Mouse (Mus musculus) hindbrain, embryonic 15.5 days (tissue): Measurements from ENCODE around the gene Elp4. TPM values are rescaled to one million over a fixed set of nuclear protein-coding genes. Genes with fewer than 3 reads are reported as not detected.

ENCODE experiments used
- ATAC-seq: fragments of 200-750 bp; cut with Nextera tagmentation; 2 replicates; pipeline ENCODE4 v1.8.0; 2017; ENCODE audit warnings: low read depth, moderate number of reproducible peaks, moderate TSS enrichment; ENCODE audit not compliant: low FRiP score
- H3K27ac ChIP-seq: fragments of 300-500 bp; sonication (generic); replicated peaks from 2 replicates; pipeline ENCODE4 v1.5.1; 2015; ENCODE audit warnings: mild to moderate bottlenecking, inconsistent platforms
- H3K27me3 ChIP-seq: fragments of 300-500 bp; sonication (generic); 2 replicates; pipeline ENCODE4 v1.6.1; 2015; ENCODE audit warnings: control low read depth, inconsistent platforms
- H3K36me3 ChIP-seq: fragments of 300-500 bp; sonication (generic); 2 replicates; pipeline ENCODE4 v1.6.1; 2015; ENCODE audit warnings: control low read depth, inconsistent platforms
- H3K4me1 ChIP-seq: fragments of 300-500 bp; sonication (generic); replicated peaks from 2 replicates; pipeline ENCODE4 v1.6.1; 2015; ENCODE audit warnings: control low read depth, inconsistent platforms
- H3K4me2 ChIP-seq: fragments of 300-500 bp; sonication (generic); 2 replicates; pipeline ENCODE4 v1.6.1; 2015; ENCODE audit warnings: moderate library complexity, mild to moderate bottlenecking, inconsistent platforms
- H3K4me3 ChIP-seq: fragments of 300-500 bp; sonication (generic); 2 replicates; pipeline ENCODE4 v1.5.1; 2015; ENCODE audit warnings: mild to moderate bottlenecking, inconsistent platforms
- H3K9ac ChIP-seq: fragments of 300-500 bp; sonication (generic); 2 replicates; pipeline ENCODE4 v1.6.1; 2015; ENCODE audit warnings: inconsistent platforms
- H3K9me3 ChIP-seq: fragments of 300-500 bp; sonication (generic); 2 replicates; pipeline ENCODE4 v1.6.1; 2016; ENCODE audit warnings: control low read depth, inconsistent platforms
- WGBS: fragments of 180-500 bp; shearing (Covaris S2); methylation state at CpG from one replicate; pipeline ENCODE4 v1.1.7; 2015; 5-methylcytosine and 5-hydroxymethylcytosine counted together
- polyA plus RNA-seq: library from polyadenylated mRNA; unstranded; fragments of >200 nt; fragmentation: Nextera tagmentation; extraction: Ambion mirVana; gene quantifications from 2 replicates; pipeline ENCODE4 v1.2.1, GENCODE M21; 2015

Elp4 gene
- polyA plus RNA-seq, 1 experiment from 2014 or later, result 39.3 TPM

- no peak for ATAC-seq
- no peaks in the 10 kb centered on the region for H3K27me3 ChIP-seq
- H3K27ac ChIP-seq, result no peak overlapping the region
- H3K4me1 ChIP-seq, result no peaks in the 10 kb centered on the region
- peaks cover 8% of the 10 kb centered on the region for H3K36me3 ChIP-seq
- WGBS, result 85% methylated on average over 1 of the region's 1 CpGs
- no peak overlapping the region for H3K9ac ChIP-seq
- H3K4me3 ChIP-seq, result no peak overlapping the region
- H3K4me2 ChIP-seq, result no peak overlapping the region
- 0 out of 2 replicates have a peak, but pooled peaks cover 4% of the 10 kb centered on the region for H3K9me3 ChIP-seq
Observed at GRCm38 (mm10) chr2:105873403-105873802, 31.0 kb downstream of the Elp4 start.

GRCm38 (mm10) chr2:105854740-105855139 lies 49.6 kb downstream of the Elp4 start:
- peak; percentile 73; the same call in 1 of the 2 replicates for ATAC-seq
- Histone ChIP-seq H3K36me3 (no peaks in the 10 kb centered on the region), H3K4me1 (no peaks in the 10 kb centered on the region), H3K9me3 (no peaks in the 10 kb centered on the region), H3K27ac (0 out of 2 replicates have a peak overlapping the region, but pooled peaks have one; percentile 26), H3K9ac (no peak overlapping the region), H3K4me2 (no peak overlapping the region), H3K27me3 (no peaks in the 10 kb centered on the region), H3K4me3 (no peak overlapping the region)
- 43% methylated on average over 2 of the region's 2 CpGs for WGBS

- H3K4me3 ChIP-seq, result no peak overlapping the region
- no peak overlapping the region for H3K9ac ChIP-seq
- no peak overlapping the region for H3K27ac ChIP-seq
- ATAC-seq, result no peak
- 96% methylated on average over 2 of the region's 2 CpGs for WGBS
- H3K9me3 ChIP-seq, result no peaks in the 10 kb centered on the region
- H3K4me1 ChIP-seq, result no peaks in the 10 kb centered on the region
- no peak overlapping the region for H3K4me2 ChIP-seq
- H3K27me3 ChIP-seq, result no peaks in the 10 kb centered on the region
- no peaks in the 10 kb centered on the region for H3K36me3 ChIP-seq
Observed at GRCm38 (mm10) chr2:105852971-105853370, 51.4 kb downstream of the Elp4 start.

- no peak for ATAC-seq
- H3K4me1 ChIP-seq, result no peaks in the 10 kb centered on the region
- no peak overlapping the region for H3K4me3 ChIP-seq
- H3K9ac ChIP-seq, result no peak overlapping the region
- H3K27me3 ChIP-seq, result no peaks in the 10 kb centered on the region
- H3K27ac ChIP-seq, result no peak overlapping the region
- no peaks in the 10 kb centered on the region for H3K9me3 ChIP-seq
- no peaks in the 10 kb centered on the region for H3K36me3 ChIP-seq
- H3K4me2 ChIP-seq, result no peak overlapping the region
Observed at GRCm38 (mm10) chr2:105851714-105852293, 52.6 kb downstream of the Elp4 start.

- Histone ChIP-seq H3K27ac (no peak overlapping the region), H3K4me1 (no peaks in the 10 kb centered on the region), H3K36me3 (no peaks in the 10 kb centered on the region), H3K27me3 (no peaks in the 10 kb centered on the region), H3K9me3 (no peaks in the 10 kb centered on the region), H3K4me3 (no peak overlapping the region), H3K4me2 (no peak overlapping the region), H3K9ac (no peak overlapping the region)
- WGBS, result 93% methylated on average over 5 of the region's 5 CpGs
- no peak for ATAC-seq
Observed at GRCm38 (mm10) chr2:105843151-105843550, 61.2 kb downstream of the Elp4 start.

GRCm38 (mm10) chr2:105817965-105818364 lies 86.4 kb downstream of the Elp4 start:
- no peaks in the 10 kb centered on the region for H3K9me3 ChIP-seq
- H3K9ac ChIP-seq, result no peak overlapping the region
- ATAC-seq, result no peak
- 89% methylated on average over 1 of the region's 1 CpGs for WGBS
- no peaks in the 10 kb centered on the region for H3K27me3 ChIP-seq
- 0 out of 2 replicates have a peak, but pooled peaks cover 2% of the 10 kb centered on the region for H3K36me3 ChIP-seq
- H3K4me3 ChIP-seq, result no peak overlapping the region
- H3K4me1 ChIP-seq, result no peaks in the 10 kb centered on the region
- no peak overlapping the region for H3K4me2 ChIP-seq
- no peak overlapping the region for H3K27ac ChIP-seq

GRCm38 (mm10) chr2:105815170-105815569 lies 89.2 kb downstream of the Elp4 start:
- no peak for ATAC-seq
- no peak overlapping the region for H3K9ac ChIP-seq

GRCm38 (mm10) chr2:105813041-105813440 lies 91.3 kb downstream of the Elp4 start:
- Histone ChIP-seq H3K27me3 (no peaks in the 10 kb centered on the region), H3K36me3 (no peaks in the 10 kb centered on the region), H3K27ac (no peak overlapping the region), H3K9ac (no peak overlapping the region), H3K4me2 (no peak overlapping the region), H3K4me3 (no peak overlapping the region), H3K4me1 (no peaks in the 10 kb centered on the region), H3K9me3 (no peaks in the 10 kb centered on the region)
- ATAC-seq, result no peak
- 39% methylated on average over 3 of the region's 3 CpGs for WGBS

More at GRCm38 (mm10) chr2:105815170-105815569, 89.2 kb downstream of the Elp4 start:
- Histone ChIP-seq H3K4me3 (no peak overlapping the region), H3K36me3 (no peaks in the 10 kb centered on the region), H3K4me1 (no peaks in the 10 kb centered on the region), H3K27me3 (no peaks in the 10 kb centered on the region), H3K4me2 (no peak overlapping the region), H3K9me3 (no peaks in the 10 kb centered on the region), H3K27ac (no peak overlapping the region)
- WGBS, result 74% methylated on average over 3 of the region's 3 CpGs

GRCm38 (mm10) chr2:105810286-105810685 lies 94.1 kb downstream of the Elp4 start:
- H3K9ac ChIP-seq, result no peak overlapping the region
- no peak for ATAC-seq
- H3K27me3 ChIP-seq, result no peaks in the 10 kb centered on the region
- no peak overlapping the region for H3K4me3 ChIP-seq
- no peak overlapping the region for H3K27ac ChIP-seq
- no peak overlapping the region for H3K4me2 ChIP-seq
- H3K4me1 ChIP-seq, result no peaks in the 10 kb centered on the region
- no peaks in the 10 kb centered on the region for H3K36me3 ChIP-seq
- no peaks in the 10 kb centered on the region for H3K9me3 ChIP-seq
- 85% methylated on average over 2 of the region's 2 CpGs for WGBS

- no peaks in the 10 kb centered on the region for H3K4me1 ChIP-seq
- H3K36me3 ChIP-seq, result no peaks in the 10 kb centered on the region
- H3K9me3 ChIP-seq, result no peaks in the 10 kb centered on the region
- no peak overlapping the region for H3K9ac ChIP-seq
- H3K4me3 ChIP-seq, result no peak overlapping the region
- no peaks in the 10 kb centered on the region for H3K27me3 ChIP-seq
- 71% methylated on average over 2 of the region's 2 CpGs for WGBS
- H3K27ac ChIP-seq, result no peak overlapping the region
- no peak for ATAC-seq
- no peak overlapping the region for H3K4me2 ChIP-seq
Observed at GRCm38 (mm10) chr2:105806571-105806970, 97.8 kb downstream of the Elp4 start.

- ATAC-seq, result no peak
- H3K9ac ChIP-seq, result no peak overlapping the region
Observed at GRCm38 (mm10) chr2:105806047-105806446, 98.3 kb downstream of the Elp4 start.

GRCm38 (mm10) chr2:105805210-105805609 lies 99.2 kb downstream of the Elp4 start:
- Histone ChIP-seq H3K36me3 (no peaks in the 10 kb centered on the region), H3K27me3 (no peaks in the 10 kb centered on the region), H3K4me2 (no peak overlapping the region), H3K27ac (no peak overlapping the region), H3K9ac (no peak overlapping the region), H3K9me3 (no peaks in the 10 kb centered on the region), H3K4me1 (no peaks in the 10 kb centered on the region), H3K4me3 (no peak overlapping the region)
- no peak for ATAC-seq

More at GRCm38 (mm10) chr2:105806047-105806446, 98.3 kb downstream of the Elp4 start:
- Histone ChIP-seq H3K4me2 (no peak overlapping the region), H3K36me3 (no peaks in the 10 kb centered on the region), H3K27me3 (no peaks in the 10 kb centered on the region), H3K4me3 (no peak overlapping the region), H3K9me3 (no peaks in the 10 kb centered on the region), H3K27ac (no peak overlapping the region), H3K4me1 (no peaks in the 10 kb centered on the region)
- WGBS, result 78% methylated on average over 4 of the region's 4 CpGs

GRCm38 (mm10) chr2:105804506-105804905 lies 99.9 kb downstream of the Elp4 start:
- ATAC-seq, result peak; percentile 72; the same call in 1 of the 2 replicates
- Histone ChIP-seq H3K4me2 (no peak overlapping the region), H3K9ac (no peak overlapping the region), H3K9me3 (no peaks in the 10 kb centered on the region), H3K27me3 (no peaks in the 10 kb centered on the region), H3K36me3 (no peaks in the 10 kb centered on the region), H3K4me1 (no peaks in the 10 kb centered on the region), H3K27ac (no peak overlapping the region), H3K4me3 (no peak overlapping the region)
- WGBS, result 30% methylated on average over 10 of the region's 10 CpGs
